10 mouse cellular contexts compared by ENCODE assay signal in the genomic region with DNA sequence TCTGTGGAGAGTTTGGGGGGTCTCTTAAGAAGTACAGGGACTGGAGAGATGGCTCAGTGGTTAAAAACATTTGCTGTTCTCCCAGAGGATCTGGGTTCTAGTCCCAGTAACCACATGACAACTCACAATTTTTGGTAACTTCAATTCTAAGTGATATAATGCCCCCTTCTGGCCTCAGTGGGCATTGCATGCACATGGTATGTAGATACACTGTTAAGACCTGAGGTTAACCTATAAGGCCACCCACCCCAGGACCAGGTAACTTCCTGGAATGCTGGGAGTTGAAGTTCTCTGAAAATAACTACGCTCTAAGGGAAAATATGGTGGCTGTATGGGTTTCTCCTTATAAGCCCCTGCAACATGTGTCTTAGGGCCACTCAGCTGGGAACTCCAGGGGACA. TPM values are rescaled to one million over a fixed set of nuclear protein-coding genes. Genes with fewer than 3 reads are reported as not detected.
DNase-seq lines count a peak whose midpoint lies in the region; ATAC-seq and TF ChIP-seq lines count a peak whose summit lies in the region.
"Had no signal": no experiment of that assay in that cellular context is flagged by ENCODE, and none has a peak within 500 bp of the region (broad histone marks: within the 10 kb centered on the region; RNA-seq: fewer than 3 reads in every experiment).

No protein-coding gene starts in this region.

- H3K4me3 ChIP-seq in hindbrain, postnatal 0 days (ENCODE audit: low read length): no peak overlapping the region
- no peak overlapping the region for H3K4me3 ChIP-seq in hindbrain, embryonic 16.5 days (ENCODE audit: low read length)
- H3K4me3 ChIP-seq: megakaryocyte, embryonic 14.5 days had no signal

- no peaks in the 10 kb centered on the region for H3K36me3 ChIP-seq in hindbrain, postnatal 0 days (ENCODE audit: insufficient read depth, low read length)
- H3K36me3 ChIP-seq in hindbrain, embryonic 16.5 days (ENCODE audit: control insufficient read depth, insufficient read depth, low read length): no peaks in the 10 kb centered on the region

- no peak for ATAC-seq in hindbrain, postnatal 0 days
- ATAC-seq in hindbrain, embryonic 16.5 days: no peak
- no peak for ATAC-seq in granulocyte monocyte progenitor cell, adult 5-6 weeks (replicated peaks; ENCODE audit: poor library complexity, severe bottlenecking)
- ATAC-seq: inflammation-experienced regulatory T-cells, adult 6 months had no signal

- H3K27me3 ChIP-seq in hindbrain, postnatal 0 days (ENCODE audit: insufficient read depth, low read length): no peaks in the 10 kb centered on the region
- H3K27me3 ChIP-seq in hindbrain, embryonic 16.5 days (replicated peaks; ENCODE audit: control insufficient read depth, insufficient read depth, low read length): no peaks in the 10 kb centered on the region
- H3K27me3 ChIP-seq: megakaryocyte, embryonic 14.5 days had no signal

- H3K27ac ChIP-seq in hindbrain, postnatal 0 days: no peak overlapping the region
- H3K27ac ChIP-seq in hindbrain, embryonic 16.5 days (ENCODE audit: low read depth, low read length): no peak overlapping the region

- intact Hi-C loops in left cerebral cortex, postnatal 36 days (cut with DNase I): no loop called here

- H3K9ac ChIP-seq in hindbrain, postnatal 0 days (replicated peaks; ENCODE audit: low read length): no peak overlapping the region
- no peak overlapping the region for H3K9ac ChIP-seq in hindbrain, embryonic 16.5 days (ENCODE audit: low read depth, low read length)

- no peak overlapping the region for H3K4me2 ChIP-seq in hindbrain, postnatal 0 days (ENCODE audit: low read depth, low read length)
- no peak overlapping the region for H3K4me2 ChIP-seq in hindbrain, embryonic 16.5 days (ENCODE audit: low read length)

- WGBS in hindbrain, postnatal 0 days: 94% methylated on average over 1 of the region's 1 CpGs
- 92% methylated on average over 1 of the region's 1 CpGs for WGBS in hindbrain, embryonic 16.5 days

- DNase-seq in hindbrain, postnatal 0 days (ENCODE audit: low spot score): no peak
- DNase-seq in 3T3-L1 (ENCODE audit: low read depth, low spot score): peak; percentile 59
- DNase-seq in B cell, adult 2 months: peak; percentile 59 to 67
- DNase-seq in induced T-regulatory cell, adult 2 months (ENCODE audit: low read depth): peak; percentile 67
- no peak for DNase-seq in left cerebral cortex, postnatal 36 days (ENCODE audit: low spot score in 2 of 2)
- no peak for DNase-seq in right cerebral cortex, postnatal 4 days

- no peaks in the 10 kb centered on the region for H3K9me3 ChIP-seq in hindbrain, postnatal 0 days (ENCODE audit: low read length)
- H3K9me3 ChIP-seq in hindbrain, embryonic 16.5 days (ENCODE audit: control insufficient read depth, low read length): no peaks in the 10 kb centered on the region
- H3K9me3 ChIP-seq: megakaryocyte, embryonic 14.5 days had no signal

- H3K4me1 ChIP-seq in hindbrain, postnatal 0 days (ENCODE audit: insufficient read depth, low read length): no peaks in the 10 kb centered on the region
- peaks cover 3% of the 10 kb centered on the region; the same call in 1 of the 2 replicates for H3K4me1 ChIP-seq in hindbrain, embryonic 16.5 days (ENCODE audit: control insufficient read depth, insufficient read depth, low read depth, low read length)

- TF ChIP-seq CTCF in hindbrain, postnatal 0 days (IDR thresholded peaks at IDR 0.05; ENCODE audit: low read depth): peak; percentile 48

RNA-seq across cellular contexts. Expression of gene Hps1, which starts 3.0 kb away (rescaled TPM):
- 13.6 and 22.2 TPM in 2 replicates for total RNA-seq in hindbrain, postnatal 0 days (2014; rRNA removed)
- polyA plus RNA-seq in hindbrain, postnatal 0 days (2015; fragmentation: Nextera tagmentation; extraction: Ambion mirVana): 10.0 and 11.9 TPM in 2 replicates
- 9.3 and 10.6 TPM in 2 replicates for polyA plus RNA-seq in hindbrain, embryonic 16.5 days (2015; fragmentation: Nextera tagmentation; extraction: Ambion mirVana)
- total RNA-seq in granulocyte monocyte progenitor cell, adult 5-6 weeks (2014; fragmentation: Nextera tagmentation): 24.1 and 32.2 TPM in 2 replicates
- 22.7 and 34.4 TPM in 2 replicates for total RNA-seq in granulocyte monocyte progenitor cell, adult 5-6 weeks (2017)
- 1 to 10 TPM; 8.0 to 9.6 TPM for total RNA-seq in left cerebral cortex, postnatal 36 days (2021)

RNA-seq across cellular contexts. Expression of gene Pyroxd2, which starts 24.2 kb away (rescaled TPM):
- total RNA-seq in hindbrain, postnatal 0 days (2014; rRNA removed): 1.9 and 3.5 TPM in 2 replicates
- polyA plus RNA-seq in hindbrain, postnatal 0 days (2015; fragmentation: Nextera tagmentation; extraction: Ambion mirVana): 2.6 and 3.7 TPM in 2 replicates
- polyA plus RNA-seq in hindbrain, embryonic 16.5 days (2015; fragmentation: Nextera tagmentation; extraction: Ambion mirVana): 2.5 and 3.0 TPM in 2 replicates
- 6.2 and 12.1 TPM in 2 replicates for total RNA-seq in granulocyte monocyte progenitor cell, adult 5-6 weeks (2014; fragmentation: Nextera tagmentation)
- 2.3 and 3.1 TPM in 2 replicates for total RNA-seq in granulocyte monocyte progenitor cell, adult 5-6 weeks (2017)
- 1 to 10 TPM; 1.9 to 3.4 TPM for total RNA-seq in left cerebral cortex, postnatal 36 days (2021)

Comparison
In these comparisons a context has a peak if more than half of its experiments do, and no peak if none do; other contexts are left out.
1. DNase-seq: peak in 3T3-L1 (single experiment), B cell, adult 2 months (2 of 2) and induced T-regulatory cell, adult 2 months (single experiment); none in hindbrain, postnatal 0 days (single experiment), left cerebral cortex, postnatal 36 days (0 of 2) and right cerebral cortex, postnatal 4 days (single experiment).